Mouse (Mus musculus): ENCODE data around the gene Ttn. TPM values are rescaled to one million over a fixed set of nuclear protein-coding genes. Genes with fewer than 3 reads are reported as not detected.

Ttn gene
- total and polyA plus RNA-seq, 3 experiments, result 0.22 TPM; not detected in 2

DNA sequence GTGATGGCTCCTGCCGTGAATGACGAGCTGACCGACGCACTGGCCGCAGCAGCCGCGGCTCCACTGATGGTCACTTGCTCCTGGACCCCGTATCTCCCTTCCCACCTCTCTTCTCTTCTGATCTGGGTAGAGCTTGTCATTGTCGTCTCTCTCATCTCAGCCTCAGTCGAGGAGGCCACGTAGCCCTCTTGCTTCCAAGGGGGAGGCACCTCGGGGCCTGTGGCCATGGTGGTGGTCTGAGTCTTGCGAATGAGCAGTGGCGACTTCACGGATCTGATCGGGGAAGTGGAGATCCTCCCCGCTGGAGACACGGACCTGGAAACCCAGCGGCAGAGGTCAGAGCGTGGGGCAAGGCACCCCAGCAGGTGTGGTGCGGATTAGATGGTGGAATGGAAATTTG is 12.7 kb downstream of the Ttn start:
- H3K4me1 ChIP-seq (ENCODE audit: insufficient read depth, low read depth, low read length), result no peaks in the 10 kb centered on the region
- TF ChIP-seq CTCF (IDR thresholded peaks at IDR 0.05; ENCODE audit: low read depth, low read length) (no peak), TAL1 (conservative IDR thresholded peaks at IDR 0.05; ENCODE audit: low read depth, low read length) (no peak)
- ATAC-seq (ENCODE audit: extremely low read depth, insufficient number of reproducible peaks, low FRiP score, poor library complexity, severe bottlenecking) (no peak), DNase-seq (ENCODE audit: low spot score) (no peak)
- H3K4me3 ChIP-seq (ENCODE audit: low read depth, low read length), result no peak overlapping the region
- H3K9me3 ChIP-seq (replicated peaks), result peaks cover 37% of the 10 kb centered on the region
- no peaks in the 10 kb centered on the region for H3K36me3 ChIP-seq (replicated peaks)
- H3K27me3 ChIP-seq (ENCODE audit: insufficient read depth, low read length), result no peaks in the 10 kb centered on the region; the same call in 1 of the 2 replicates

DNA sequence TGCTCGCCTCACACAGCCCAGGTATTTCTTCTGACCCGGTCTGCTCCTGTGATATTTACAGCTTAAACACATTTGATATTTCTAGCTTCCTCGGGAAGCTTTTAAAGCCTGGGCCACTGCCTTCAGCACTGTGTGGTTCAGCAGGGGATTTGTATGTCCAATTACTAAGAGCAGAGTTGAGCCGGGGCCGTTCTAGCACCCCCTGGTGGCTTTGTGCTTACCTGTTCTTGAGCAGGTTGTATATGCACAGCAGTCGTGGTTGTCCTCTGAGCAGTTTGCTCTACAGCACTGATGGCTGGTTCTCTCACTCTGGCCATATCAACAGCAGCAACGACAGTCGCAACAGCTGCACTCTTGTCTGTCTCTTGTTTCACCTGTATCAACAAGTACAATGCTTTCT is 13.4 kb downstream of the Ttn start:
- no peak for ATAC-seq (ENCODE audit: extremely low read depth, insufficient number of reproducible peaks, low FRiP score, poor library complexity, severe bottlenecking)
- Histone ChIP-seq H3K36me3 (replicated peaks) (no peaks in the 10 kb centered on the region), H3K9me3 (replicated peaks) (peaks cover 33% of the 10 kb centered on the region), H3K27me3 (ENCODE audit: insufficient read depth, low read length) (no peaks in the 10 kb centered on the region; the same call in 1 of the 2 replicates), H3K4me3 (ENCODE audit: low read depth, low read length) (no peak overlapping the region), H3K4me1 (ENCODE audit: insufficient read depth, low read depth, low read length) (no peaks in the 10 kb centered on the region)
- DNase-seq (ENCODE audit: low spot score), result no peak
- no peak for TF ChIP-seq POLR2AphosphoS5 (IDR thresholded peaks at IDR 0.05; ENCODE audit: insufficient replicate concordance, low read depth, low read length)
- TF ChIP-seq TAL1 (conservative IDR thresholded peaks at IDR 0.05; ENCODE audit: low read depth, low read length), result no peak
- no peak for TF ChIP-seq CTCF (IDR thresholded peaks at IDR 0.05; ENCODE audit: low read depth, low read length)
- TF ChIP-seq GATA1 (IDR thresholded peaks at IDR 0.05; ENCODE audit: borderline replicate concordance, low read length), result no peak
- no peak for TF ChIP-seq GATA2 (IDR thresholded peaks at IDR 0.05; ENCODE audit: borderline replicate concordance, low read depth, low read length)

DNA sequence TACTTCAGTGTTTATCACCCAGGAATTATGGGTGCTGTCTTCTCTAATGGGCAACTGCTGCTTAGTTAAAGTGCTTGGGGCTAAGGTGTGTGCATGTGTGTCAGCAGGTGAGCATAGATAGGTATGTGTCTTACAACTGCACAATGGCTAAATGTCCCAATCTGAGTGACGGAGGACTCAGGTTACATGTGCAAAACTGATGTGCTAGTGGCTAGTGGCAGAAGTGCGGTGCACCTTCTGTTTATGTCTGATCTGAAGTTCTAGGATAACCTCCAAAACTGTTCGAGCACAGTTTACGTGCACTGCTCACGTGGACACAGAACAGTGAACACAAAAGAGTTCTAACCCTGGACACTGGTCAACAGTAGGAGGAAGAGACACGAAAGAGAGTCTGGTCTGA is 15.8 kb downstream of the Ttn start:
- Histone ChIP-seq H3K36me3 (replicated peaks) (no peaks in the 10 kb centered on the region), H3K9me3 (replicated peaks) (peaks cover 30% of the 10 kb centered on the region), H3K4me1 (ENCODE audit: insufficient read depth, low read depth, low read length) (no peaks in the 10 kb centered on the region), H3K4me3 (ENCODE audit: low read depth, low read length) (no peak overlapping the region), H3K27me3 (ENCODE audit: insufficient read depth, low read length) (no peaks in the 10 kb centered on the region; the same call in 1 of the 2 replicates)
- TF ChIP-seq CTCF (IDR thresholded peaks at IDR 0.05; ENCODE audit: low read depth, low read length) (no peak), GATA1 (IDR thresholded peaks at IDR 0.05; ENCODE audit: borderline replicate concordance, low read length) (no peak), GATA2 (IDR thresholded peaks at IDR 0.05; ENCODE audit: borderline replicate concordance, low read depth, low read length) (no peak)
- no peak for ATAC-seq (ENCODE audit: extremely low read depth, insufficient number of reproducible peaks, low FRiP score, poor library complexity, severe bottlenecking)
- DNase-seq (ENCODE audit: low spot score), result no peak

DNA sequence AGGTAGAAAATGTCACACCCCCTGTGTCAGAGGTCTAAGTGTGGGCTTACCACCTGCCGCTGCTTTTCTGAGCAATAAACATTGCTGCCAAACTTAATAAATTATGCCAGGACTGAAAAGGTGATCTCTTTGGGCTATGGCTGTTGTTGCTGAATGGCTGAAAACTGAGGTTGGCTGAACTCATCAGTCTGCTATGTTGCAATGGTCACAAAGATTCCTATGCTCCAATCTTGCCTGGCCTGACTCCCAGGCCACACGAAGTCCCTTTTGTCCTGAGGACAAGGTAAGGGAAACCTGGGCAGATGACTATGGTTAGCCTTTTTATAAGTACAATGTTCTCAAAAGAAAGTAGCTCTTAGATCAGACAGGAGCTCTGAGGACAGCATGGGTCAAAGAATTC is 16.3 kb downstream of the Ttn start:
- no peak overlapping the region for H3K4me3 ChIP-seq (ENCODE audit: low read depth, low read length)

DNA sequence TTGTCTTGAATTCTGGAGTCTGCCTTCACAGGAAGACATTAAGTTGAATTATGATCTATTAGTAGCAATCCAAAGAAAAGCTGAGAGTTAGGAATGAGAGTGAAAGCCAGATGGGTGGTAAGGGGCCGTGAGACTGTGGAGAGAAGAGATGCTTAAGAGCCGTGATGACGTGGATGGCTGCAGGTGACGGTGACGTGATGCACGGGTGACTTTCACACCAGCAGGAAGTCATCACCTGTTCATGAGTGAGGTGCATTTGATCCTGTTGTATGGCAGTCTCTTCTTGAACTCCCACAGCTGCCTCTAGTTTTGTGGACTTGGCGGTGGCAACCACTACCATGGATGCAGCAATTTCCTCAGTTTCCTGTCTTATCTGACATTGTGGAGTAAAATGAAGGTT is 16.8 kb downstream of the Ttn start:
- TF ChIP-seq GATA2 (IDR thresholded peaks at IDR 0.05; ENCODE audit: borderline replicate concordance, low read depth, low read length) (no peak), CTCF (IDR thresholded peaks at IDR 0.05; ENCODE audit: low read depth, low read length) (no peak), POLR2AphosphoS5 (IDR thresholded peaks at IDR 0.05; ENCODE audit: insufficient replicate concordance, low read depth, low read length) (no peak), TAL1 (conservative IDR thresholded peaks at IDR 0.05; ENCODE audit: low read depth, low read length) (no peak), GATA1 (IDR thresholded peaks at IDR 0.05; ENCODE audit: borderline replicate concordance, low read length) (no peak)
- no peaks in the 10 kb centered on the region; the same call in 1 of the 2 replicates for H3K27me3 ChIP-seq (ENCODE audit: insufficient read depth, low read length)
- DNase-seq (ENCODE audit: low spot score) (no peak), ATAC-seq (ENCODE audit: extremely low read depth, insufficient number of reproducible peaks, low FRiP score, poor library complexity, severe bottlenecking) (no peak)
- no peaks in the 10 kb centered on the region for H3K36me3 ChIP-seq (replicated peaks)
- H3K9me3 ChIP-seq (replicated peaks), result peaks cover 30% of the 10 kb centered on the region
- no peak overlapping the region for H3K4me3 ChIP-seq (ENCODE audit: low read depth, low read length)
- H3K4me1 ChIP-seq (ENCODE audit: insufficient read depth, low read depth, low read length), result no peaks in the 10 kb centered on the region

More for the DNA sequence above, 16.3 kb downstream of the Ttn start:
- no peak for DNase-seq (ENCODE audit: low spot score)
- Histone ChIP-seq H3K9me3 (replicated peaks) (peaks cover 30% of the 10 kb centered on the region), H3K36me3 (replicated peaks) (no peaks in the 10 kb centered on the region), H3K27me3 (ENCODE audit: insufficient read depth, low read length) (no peaks in the 10 kb centered on the region; the same call in 1 of the 2 replicates), H3K4me1 (ENCODE audit: insufficient read depth, low read depth, low read length) (no peaks in the 10 kb centered on the region)
- no peak for TF ChIP-seq CTCF (IDR thresholded peaks at IDR 0.05; ENCODE audit: low read depth, low read length)
- ATAC-seq (ENCODE audit: extremely low read depth, insufficient number of reproducible peaks, low FRiP score, poor library complexity, severe bottlenecking), result no peak

DNA sequence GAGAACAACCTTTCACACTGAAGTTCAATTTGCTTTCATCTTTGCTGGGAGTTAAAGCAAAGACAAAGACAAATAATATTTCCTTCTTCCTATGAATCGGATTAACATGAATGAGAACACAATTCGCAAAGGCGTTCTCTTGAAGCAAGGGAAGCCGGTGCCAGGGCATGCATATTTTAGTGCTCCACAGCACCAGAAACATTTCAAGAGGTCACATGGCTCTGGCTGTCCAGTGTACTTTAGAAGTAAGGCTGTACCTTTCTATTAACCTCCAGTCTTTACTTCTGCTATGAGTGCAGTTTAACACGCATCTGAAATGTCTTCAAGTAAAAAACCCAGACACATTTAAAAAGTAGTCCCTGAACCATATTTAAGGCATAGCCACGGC is 20.3 kb downstream of the Ttn start:
- Histone ChIP-seq H3K36me3 (replicated peaks) (no peaks in the 10 kb centered on the region), H3K4me3 (ENCODE audit: low read depth, low read length) (no peak overlapping the region), H3K27me3 (ENCODE audit: insufficient read depth, low read length) (no peaks in the 10 kb centered on the region), H3K9me3 (replicated peaks) (peaks cover 14% of the 10 kb centered on the region), H3K4me1 (ENCODE audit: insufficient read depth, low read depth, low read length) (no peaks in the 10 kb centered on the region)
- TF ChIP-seq GATA1 (IDR thresholded peaks at IDR 0.05; ENCODE audit: borderline replicate concordance, low read length), result no peak
- DNase-seq (ENCODE audit: low spot score) (no peak), ATAC-seq (ENCODE audit: extremely low read depth, insufficient number of reproducible peaks, low FRiP score, poor library complexity, severe bottlenecking) (no peak)

DNA sequence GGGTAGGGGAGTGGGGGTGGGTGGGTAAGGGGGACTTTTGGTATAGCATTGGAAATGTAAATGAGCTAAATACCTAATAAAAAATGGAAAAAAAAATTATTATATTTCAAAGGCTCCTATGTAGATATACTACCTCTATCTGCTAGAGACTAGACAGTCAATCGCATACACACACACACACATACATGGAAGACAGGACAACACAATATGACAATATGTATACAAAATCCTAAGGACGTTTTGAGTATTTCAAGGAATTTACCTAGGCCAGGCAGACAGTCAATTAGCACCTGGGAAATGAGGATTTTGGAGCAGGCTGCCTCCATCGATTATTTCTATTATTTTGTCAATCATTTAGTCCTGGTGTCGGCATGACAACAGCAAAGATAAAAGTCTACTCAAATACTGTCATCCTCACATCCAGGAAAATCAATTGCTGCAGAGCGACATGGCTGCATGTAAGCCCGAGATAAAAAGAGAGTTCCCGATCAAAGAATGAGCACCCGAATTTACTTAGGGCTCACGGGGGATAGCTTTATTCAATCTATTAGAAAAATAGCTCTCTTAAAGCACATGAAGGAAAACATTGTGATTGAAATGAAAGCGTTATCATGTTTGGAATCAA is 20.8 kb downstream of the Ttn start:
- DNase-seq (ENCODE audit: low spot score), result no peak
- Histone ChIP-seq H3K27me3 (ENCODE audit: insufficient read depth, low read length) (no peaks in the 10 kb centered on the region), H3K4me3 (ENCODE audit: low read depth, low read length) (no peak overlapping the region), H3K4me1 (ENCODE audit: insufficient read depth, low read depth, low read length) (no peaks in the 10 kb centered on the region), H3K9me3 (replicated peaks) (peaks cover 11% of the 10 kb centered on the region), H3K36me3 (replicated peaks) (no peaks in the 10 kb centered on the region)
- no peak for ATAC-seq (ENCODE audit: extremely low read depth, insufficient number of reproducible peaks, low FRiP score, poor library complexity, severe bottlenecking)
- TF ChIP-seq GATA2 (IDR thresholded peaks at IDR 0.05; ENCODE audit: borderline replicate concordance, low read depth, low read length) (no peak), POLR2AphosphoS5 (IDR thresholded peaks at IDR 0.05; ENCODE audit: insufficient replicate concordance, low read depth, low read length) (no peak), GATA1 (IDR thresholded peaks at IDR 0.05; ENCODE audit: borderline replicate concordance, low read length) (no peak), CTCF (IDR thresholded peaks at IDR 0.05; ENCODE audit: low read depth, low read length) (no peak), TAL1 (conservative IDR thresholded peaks at IDR 0.05; ENCODE audit: low read depth, low read length) (no peak)
